Mouse (Mus musculus): Measurements from ENCODE around the gene Slx4ip. TPM values are rescaled to one million over a fixed set of nuclear protein-coding genes. Genes with fewer than 3 reads are reported as not detected.

Gene Slx4ip
- total and polyA plus RNA-seq, 3 experiments = 1.3 to 2.5 TPM; not detected in 1

DNA sequence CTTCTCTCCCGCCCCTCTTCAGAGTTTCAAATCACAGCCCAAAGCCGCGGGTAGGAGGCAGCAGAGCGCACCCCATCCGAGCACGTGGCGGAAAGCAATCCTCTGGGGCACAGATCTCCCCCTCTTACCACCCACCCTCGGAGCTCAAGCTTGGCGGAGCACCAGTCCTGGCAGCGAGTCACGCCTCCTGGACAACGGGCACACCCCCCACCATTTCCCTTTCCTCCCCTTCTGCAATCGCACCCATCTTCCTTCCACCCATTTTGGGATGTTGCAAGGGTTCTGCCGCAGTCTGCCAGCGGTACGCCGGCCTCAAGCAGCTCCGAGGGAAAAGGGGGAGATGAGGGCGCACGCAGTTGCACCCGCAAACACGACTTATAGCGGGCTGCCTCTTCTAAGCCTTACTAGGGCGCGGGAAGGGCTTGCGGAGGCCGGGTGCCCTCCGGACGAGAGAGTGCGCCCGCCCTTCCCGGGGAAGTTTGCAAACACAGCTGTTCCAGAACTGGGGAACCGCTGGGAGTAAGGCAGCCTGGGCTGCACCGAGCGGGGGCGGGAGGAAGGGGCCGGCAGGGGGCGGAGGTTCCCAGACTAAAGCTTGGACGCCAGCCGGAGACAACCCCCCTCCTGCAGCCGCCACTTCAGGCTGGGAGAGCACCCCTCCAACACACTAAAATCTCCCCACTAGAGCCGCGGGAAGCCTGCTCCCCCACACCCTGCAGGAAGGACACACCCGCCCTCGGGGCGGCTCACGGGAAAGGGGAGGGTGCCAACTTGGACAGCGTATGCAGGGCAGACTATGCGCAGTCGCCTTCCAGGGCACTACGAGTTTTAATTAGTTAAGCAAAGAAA is 223.5 kb downstream of the Slx4ip start:
- no peaks in the 10 kb centered on the region for H3K79me2 ChIP-seq (ENCODE audit: control insufficient read depth, insufficient read depth, low read length, poor library complexity)
- TF ChIP-seq BHLHE40 (IDR thresholded peaks at IDR 0.05; ENCODE audit: borderline replicate concordance, low read depth, low read length) = no peak
- TF ChIP-seq GABPA (IDR thresholded peaks at IDR 0.05; ENCODE audit: low read depth, low read length) = no peak
- TF ChIP-seq POLR2AphosphoS5 (IDR thresholded peaks at IDR 0.05; ENCODE audit: borderline replicate concordance, low read depth, low read length) = no peak
- TF ChIP-seq SIN3A (IDR thresholded peaks at IDR 0.05; ENCODE audit: low read length) = no peak
- no peak for TF ChIP-seq TBP (IDR thresholded peaks at IDR 0.05; ENCODE audit: low read depth, low read length)
- no peak for TF ChIP-seq SMC3 (IDR thresholded peaks at IDR 0.05; ENCODE audit: low read depth, low read length)
- TF ChIP-seq KAT2A (conservative IDR thresholded peaks at IDR 0.05; ENCODE audit: low read depth, low read length) = no peak
- TF ChIP-seq POLR2A (IDR thresholded peaks at IDR 0.05; ENCODE audit: control insufficient read depth in 1 of 2, insufficient read depth in 1 of 2, low read depth in 1 of 2, low read length in 2 of 2, poor library complexity in 1 of 2) = no peak
- H3K4me3 ChIP-seq (ENCODE audit: control insufficient read depth in 1 of 2, insufficient read depth in 1 of 2, low read depth in 2 of 2, low read length in 2 of 2) = no peak overlapping the region
- no peak overlapping the region for H3K9ac ChIP-seq (ENCODE audit: control insufficient read depth, low read depth, low read length, poor library complexity, severe bottlenecking)
- no peak for DNase-seq (ENCODE audit: low read depth, low spot score)
- no peaks in the 10 kb centered on the region for H3K9me3 ChIP-seq (replicated peaks; ENCODE audit: insufficient read depth, low read length)
- H3K27ac ChIP-seq (ENCODE audit: control insufficient read depth, low read depth, low read length) = no peak overlapping the region
- no peaks in the 10 kb centered on the region for H3K36me3 ChIP-seq (ENCODE audit: control insufficient read depth in 1 of 2, insufficient read depth in 2 of 2, low read length in 2 of 2)
- H3K27me3 ChIP-seq (ENCODE audit: control insufficient read depth in 1 of 2, insufficient read depth in 2 of 2, low read length in 2 of 2) = no peaks in the 10 kb centered on the region
- H3K4me1 ChIP-seq (ENCODE audit: control insufficient read depth in 1 of 2, insufficient read depth in 2 of 2, low read length in 2 of 2) = no peaks in the 10 kb centered on the region

- Histone ChIP-seq H3K36me3 (ENCODE audit: control insufficient read depth in 1 of 2, insufficient read depth in 2 of 2, low read length in 2 of 2) (no peaks in the 10 kb centered on the region), H3K79me2 (ENCODE audit: control insufficient read depth, insufficient read depth, low read length, poor library complexity) (no peaks in the 10 kb centered on the region), H3K27me3 (ENCODE audit: control insufficient read depth in 1 of 2, insufficient read depth in 2 of 2, low read length in 2 of 2) (no peaks in the 10 kb centered on the region), H3K4me3 (ENCODE audit: control insufficient read depth in 1 of 2, insufficient read depth in 1 of 2, low read depth in 2 of 2, low read length in 2 of 2) (no peak overlapping the region), H3K9me3 (replicated peaks; ENCODE audit: insufficient read depth, low read length) (no peaks in the 10 kb centered on the region), H3K9ac (ENCODE audit: control insufficient read depth, low read depth, low read length, poor library complexity, severe bottlenecking) (no peak overlapping the region), H3K27ac (ENCODE audit: control insufficient read depth, low read depth, low read length) (no peak overlapping the region), H3K4me1 (ENCODE audit: control insufficient read depth in 1 of 2, insufficient read depth in 2 of 2, low read length in 2 of 2) (no peaks in the 10 kb centered on the region)
- no peak for DNase-seq (ENCODE audit: low read depth, low spot score)
- no peak for TF ChIP-seq TBP (IDR thresholded peaks at IDR 0.05; ENCODE audit: low read depth, low read length)
- no peak for TF ChIP-seq ELF1 (IDR thresholded peaks at IDR 0.05; ENCODE audit: low read depth, low read length)
- TF ChIP-seq POLR2AphosphoS2 (IDR thresholded peaks at IDR 0.05; ENCODE audit: low read length) = no peak
- TF ChIP-seq ZC3H11A (IDR thresholded peaks at IDR 0.05; ENCODE audit: low read depth, low read length) = no peak
- TF ChIP-seq MYC (IDR thresholded peaks at IDR 0.05; ENCODE audit: low read depth, low read length) = no peak
- TF ChIP-seq POLR2AphosphoS5 (IDR thresholded peaks at IDR 0.05; ENCODE audit: borderline replicate concordance, low read depth, low read length) = no peak
- TF ChIP-seq EP300 (IDR thresholded peaks at IDR 0.05; ENCODE audit: low read depth in 1 of 2, low read length in 2 of 2) = no peak
- no peak for TF ChIP-seq JUND (IDR thresholded peaks at IDR 0.05; ENCODE audit: low read depth, low read length)
- no peak for TF ChIP-seq ZKSCAN1 (IDR thresholded peaks at IDR 0.05; ENCODE audit: low read depth, low read length)
- TF ChIP-seq POLR2A (IDR thresholded peaks at IDR 0.05; ENCODE audit: control insufficient read depth in 1 of 2, insufficient read depth in 1 of 2, low read depth in 1 of 2, low read length in 2 of 2, poor library complexity in 1 of 2) = no peak
- no peak for TF ChIP-seq HCFC1 (IDR thresholded peaks at IDR 0.05; ENCODE audit: low read depth, low read length)
- TF ChIP-seq ZMIZ1 (IDR thresholded peaks at IDR 0.05; ENCODE audit: low read depth, low read length) = no peak
Observed at GRCm38 (mm10) chr2:137115241-137116024, 224.4 kb downstream of the Slx4ip start.

Data from MEL (cell line).